Mouse (Mus musculus): ENCODE data around the gene Ccr10. TPM values are rescaled to one million over a fixed set of nuclear protein-coding genes. Genes with fewer than 3 reads are reported as not detected.
"Not testable (repeated sequence)": the region's sequence is repeated elsewhere in the genome, so short reads cannot be mapped to it uniquely, and the experiment has no call there.

Gene Ccr10
- total RNA-seq, 1 experiment from 2014 or later, result 0.38 TPM

GRCm38 (mm10) chr11:101163476-101164350, 11.5 kb downstream of the Ccr10 start:
- ATAC-seq (replicated peaks; ENCODE audit: insufficient number of reproducible peaks, low FRiP score, low TSS enrichment, poor library complexity, severe bottlenecking), result no peak

GRCm38 (mm10) chr11:101162772-101163171, 12.5 kb downstream of the Ccr10 start:
- ATAC-seq (replicated peaks; ENCODE audit: insufficient number of reproducible peaks, low FRiP score, low TSS enrichment, poor library complexity, severe bottlenecking), result no peak

- no peak for ATAC-seq (replicated peaks; ENCODE audit: insufficient number of reproducible peaks, low FRiP score, low TSS enrichment, poor library complexity, severe bottlenecking)
Measured at GRCm38 (mm10) chr11:101162301-101162700, 12.9 kb downstream of the Ccr10 start.

GRCm38 (mm10) chr11:101161551-101161950, 13.7 kb downstream of the Ccr10 start:
- no peak for ATAC-seq (replicated peaks; ENCODE audit: insufficient number of reproducible peaks, low FRiP score, low TSS enrichment, poor library complexity, severe bottlenecking)

GRCm38 (mm10) chr11:101160981-101161505, 14.2 kb downstream of the Ccr10 start:
- ATAC-seq (replicated peaks; ENCODE audit: insufficient number of reproducible peaks, low FRiP score, low TSS enrichment, poor library complexity, severe bottlenecking), result not testable (repeated sequence)

- ATAC-seq (replicated peaks; ENCODE audit: insufficient number of reproducible peaks, low FRiP score, low TSS enrichment, poor library complexity, severe bottlenecking), result not testable (repeated sequence)
Measured at GRCm38 (mm10) chr11:101160151-101160550, 15.1 kb downstream of the Ccr10 start.

GRCm38 (mm10) chr11:101155728-101156371, 19.4 kb downstream of the Ccr10 start, which contains the start of gene Tubg2:
Gene Tubg2 (plus strand): TSS chr11:101155907.
- no peak for ATAC-seq (replicated peaks; ENCODE audit: insufficient number of reproducible peaks, low FRiP score, low TSS enrichment, poor library complexity, severe bottlenecking)

- ATAC-seq (replicated peaks; ENCODE audit: insufficient number of reproducible peaks, low FRiP score, low TSS enrichment, poor library complexity, severe bottlenecking), result no peak
Measured at GRCm38 (mm10) chr11:101155151-101155550, 20.1 kb downstream of the Ccr10 start.

GRCm38 (mm10) chr11:101154648-101155047, 20.6 kb downstream of the Ccr10 start:
- ATAC-seq (replicated peaks; ENCODE audit: insufficient number of reproducible peaks, low FRiP score, low TSS enrichment, poor library complexity, severe bottlenecking), result no peak

- no peak for ATAC-seq (replicated peaks; ENCODE audit: insufficient number of reproducible peaks, low FRiP score, low TSS enrichment, poor library complexity, severe bottlenecking)
Measured at GRCm38 (mm10) chr11:101152825-101153224, 22.4 kb downstream of the Ccr10 start.

- no peak for ATAC-seq (replicated peaks; ENCODE audit: insufficient number of reproducible peaks, low FRiP score, low TSS enrichment, poor library complexity, severe bottlenecking)
Measured at GRCm38 (mm10) chr11:101151063-101151462, 24.2 kb downstream of the Ccr10 start.

- ATAC-seq (replicated peaks; ENCODE audit: insufficient number of reproducible peaks, low FRiP score, low TSS enrichment, poor library complexity, severe bottlenecking), result no peak
Measured at GRCm38 (mm10) chr11:101149178-101150105, 25.8 kb downstream of the Ccr10 start.

GRCm38 (mm10) chr11:101148751-101149150, 26.5 kb downstream of the Ccr10 start:
- no peak for ATAC-seq (replicated peaks; ENCODE audit: insufficient number of reproducible peaks, low FRiP score, low TSS enrichment, poor library complexity, severe bottlenecking)

- no peak for ATAC-seq (replicated peaks; ENCODE audit: insufficient number of reproducible peaks, low FRiP score, low TSS enrichment, poor library complexity, severe bottlenecking)
Measured at GRCm38 (mm10) chr11:101146377-101146776, 28.9 kb downstream of the Ccr10 start.

- peak; percentile 72 for ATAC-seq (replicated peaks; ENCODE audit: insufficient number of reproducible peaks, low FRiP score, low TSS enrichment, poor library complexity, severe bottlenecking)
Measured at GRCm38 (mm10) chr11:101143338-101144225, 31.7 kb downstream of the Ccr10 start.

GRCm38 (mm10) chr11:101142215-101142967, 32.9 kb downstream of the Ccr10 start:
- ATAC-seq (replicated peaks; ENCODE audit: insufficient number of reproducible peaks, low FRiP score, low TSS enrichment, poor library complexity, severe bottlenecking), result no peak

- ATAC-seq (replicated peaks; ENCODE audit: insufficient number of reproducible peaks, low FRiP score, low TSS enrichment, poor library complexity, severe bottlenecking), result no peak
Measured at GRCm38 (mm10) chr11:101141088-101141487, 34.2 kb downstream of the Ccr10 start.
